Comparison of ENCODE assay signal across 8 mouse cellular contexts in the genomic region with DNA sequence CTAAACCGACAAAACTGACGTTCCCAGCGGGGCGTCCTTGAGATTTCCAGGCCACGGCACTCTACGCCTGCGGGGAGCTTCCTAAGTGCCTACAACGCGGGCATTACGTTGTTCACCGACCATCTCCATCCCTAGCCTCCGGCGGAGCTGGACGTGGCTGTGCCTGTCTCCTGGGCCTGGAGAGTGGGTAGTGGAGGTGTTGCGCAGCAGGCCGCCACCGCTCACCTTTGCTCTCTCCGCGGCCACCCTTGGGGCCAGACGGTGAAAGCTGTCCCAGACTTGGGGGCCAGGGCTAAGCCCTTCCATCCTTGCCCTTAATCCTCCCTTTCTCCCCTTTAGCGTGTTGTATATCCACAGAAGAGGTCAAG. TPM values are rescaled to one million over a fixed set of nuclear protein-coding genes. Genes with fewer than 3 reads are reported as not detected.
A peak's percentile ranks its signal among the peaks of the same experiment; 100 is the strongest.
DNase-seq lines count a peak whose midpoint lies in the region; ATAC-seq and TF ChIP-seq lines count a peak whose summit lies in the region.

No protein-coding gene starts in this region.

- WGBS in lung, embryonic 14.5 days = 1% methylated on average over 21 of the region's 21 CpGs
- 0% methylated on average over 21 of the region's 21 CpGs for WGBS in embryonic facial prominence, embryonic 11.5 days
- under 1% methylated on average over 21 of the region's 21 CpGs for WGBS in hindbrain, embryonic 16.5 days
- WGBS in midbrain, embryonic 12.5 days = under 1% methylated on average over 21 of the region's 21 CpGs

- 0 out of 2 replicates have a peak, but pooled peaks cover 5% of the 10 kb centered on the region for H3K36me3 ChIP-seq in lung, embryonic 14.5 days (ENCODE audit: insufficient read depth)
- H3K36me3 ChIP-seq in embryonic facial prominence, embryonic 11.5 days (replicated peaks; ENCODE audit: control insufficient read depth, insufficient read depth, low read depth, low read length) = no peaks in the 10 kb centered on the region
- H3K36me3 ChIP-seq in hindbrain, embryonic 16.5 days (ENCODE audit: control insufficient read depth, insufficient read depth, low read length) = no peaks in the 10 kb centered on the region
- H3K36me3 ChIP-seq in midbrain, embryonic 12.5 days = no peaks in the 10 kb centered on the region

- H3K4me3 ChIP-seq in lung, embryonic 14.5 days (ENCODE audit: low read depth, low read length) = peak overlapping the region; percentile 66
- H3K4me3 ChIP-seq in embryonic facial prominence, embryonic 11.5 days (ENCODE audit: low read depth, low read length) = peak overlapping the region; percentile 51
- H3K4me3 ChIP-seq in hindbrain, embryonic 16.5 days (ENCODE audit: low read length) = peak overlapping the region; percentile 76
- H3K4me3 ChIP-seq in midbrain, embryonic 12.5 days = peak overlapping the region; percentile 64

- peak overlapping the region; percentile 96 for H3K27ac ChIP-seq in lung, embryonic 14.5 days (ENCODE audit: low read depth)
- peak overlapping the region; percentile 80 for H3K27ac ChIP-seq in embryonic facial prominence, embryonic 11.5 days (replicated peaks; ENCODE audit: low read depth, low read length)
- H3K27ac ChIP-seq in hindbrain, embryonic 16.5 days (ENCODE audit: low read depth, low read length) = peak overlapping the region; percentile 96
- peak overlapping the region; percentile 94 for H3K27ac ChIP-seq in midbrain, embryonic 12.5 days (replicated peaks)

- H3K9me3 ChIP-seq in lung, embryonic 14.5 days (ENCODE audit: low read depth, low read length) = no peaks in the 10 kb centered on the region
- H3K9me3 ChIP-seq in embryonic facial prominence, embryonic 11.5 days (replicated peaks; ENCODE audit: control insufficient read depth, low read length) = no peaks in the 10 kb centered on the region
- no peaks in the 10 kb centered on the region for H3K9me3 ChIP-seq in hindbrain, embryonic 16.5 days (ENCODE audit: control insufficient read depth, low read length)
- H3K9me3 ChIP-seq in midbrain, embryonic 12.5 days = no peaks in the 10 kb centered on the region

- H3K4me2 ChIP-seq in lung, embryonic 14.5 days = peak overlapping the region; percentile 98
- H3K4me2 ChIP-seq in embryonic facial prominence, embryonic 11.5 days (ENCODE audit: low read depth, low read length) = peak overlapping the region; percentile 78
- H3K4me2 ChIP-seq in hindbrain, embryonic 16.5 days (ENCODE audit: low read length) = peak overlapping the region; percentile 99
- peak overlapping the region; percentile 97 for H3K4me2 ChIP-seq in midbrain, embryonic 12.5 days (replicated peaks)

- no peaks in the 10 kb centered on the region for H3K27me3 ChIP-seq in lung, embryonic 14.5 days (ENCODE audit: insufficient read depth, low read length)
- no peaks in the 10 kb centered on the region for H3K27me3 ChIP-seq in embryonic facial prominence, embryonic 11.5 days (ENCODE audit: control insufficient read depth, insufficient read depth, low read length)
- H3K27me3 ChIP-seq in hindbrain, embryonic 16.5 days (replicated peaks; ENCODE audit: control insufficient read depth, insufficient read depth, low read length) = no peaks in the 10 kb centered on the region
- no peaks in the 10 kb centered on the region for H3K27me3 ChIP-seq in midbrain, embryonic 12.5 days

- ATAC-seq in lung, embryonic 14.5 days (ENCODE audit: insufficient read depth) = peak; percentile 61
- peak; percentile 74 for ATAC-seq in embryonic facial prominence, embryonic 11.5 days (replicated peaks; ENCODE audit: insufficient number of reproducible peaks, low FRiP score, low TSS enrichment, low read depth)
- peak; percentile 75 for ATAC-seq in hindbrain, embryonic 16.5 days
- ATAC-seq in midbrain, embryonic 12.5 days (ENCODE audit: low FRiP score, low read depth) = peak; percentile 65

- TF ChIP-seq CTCF in lung, embryonic 14.5 days (IDR thresholded peaks at IDR 0.05; ENCODE audit: low read depth) = no peak

- H3K4me1 ChIP-seq in lung, embryonic 14.5 days (ENCODE audit: insufficient read depth) = no peaks in the 10 kb centered on the region
- no peaks in the 10 kb centered on the region for H3K4me1 ChIP-seq in embryonic facial prominence, embryonic 11.5 days (ENCODE audit: control insufficient read depth, insufficient read depth, low read length)
- peaks cover 5% of the 10 kb centered on the region for H3K4me1 ChIP-seq in hindbrain, embryonic 16.5 days (ENCODE audit: control insufficient read depth, insufficient read depth, low read depth, low read length)
- H3K4me1 ChIP-seq in midbrain, embryonic 12.5 days = peaks cover 6% of the 10 kb centered on the region; the same call in 1 of the 2 replicates

- DNase-seq in lung, embryonic 14.5 days = no peak
- DNase-seq in lung, adult 18-20 months = no peak
- no peak for DNase-seq in embryonic facial prominence, embryonic 11.5 days (ENCODE audit: low spot score)
- no peak for DNase-seq in embryo, embryonic 9.5 days (ENCODE audit: extremely low spot score)
- DNase-seq in urinary bladder, postnatal 14 days (ENCODE audit: low spot score) = no peak
- DNase-seq in frontal cortex, postnatal 25 days (ENCODE audit: low spot score in 2 of 2) = no peak

- peak overlapping the region; percentile 82 for H3K9ac ChIP-seq in lung, embryonic 14.5 days
- peak overlapping the region; percentile 63 for H3K9ac ChIP-seq in embryonic facial prominence, embryonic 11.5 days (replicated peaks; ENCODE audit: low read length)
- peak overlapping the region; percentile 95 for H3K9ac ChIP-seq in hindbrain, embryonic 16.5 days (ENCODE audit: low read depth, low read length)
- peak overlapping the region; percentile 77 for H3K9ac ChIP-seq in midbrain, embryonic 12.5 days (replicated peaks)

RNA-seq across cellular contexts. Expression of gene Acbd5, which starts 0.4 kb away (rescaled TPM):
- 21.2 and 24.6 TPM in 2 replicates for polyA plus RNA-seq in lung, embryonic 14.5 days (2014; fragmentation: Nextera tagmentation; extraction: Ambion mirVana)
- polyA plus RNA-seq in embryonic facial prominence, embryonic 11.5 days (2014; fragmentation: Nextera tagmentation; extraction: Ambion mirVana) = 26.1 and 27.4 TPM in 2 replicates
- 68.2 and 79.7 TPM in 2 replicates for polyA plus RNA-seq in hindbrain, embryonic 16.5 days (2015; fragmentation: Nextera tagmentation; extraction: Ambion mirVana)
- 63.6 and 69.3 TPM in 2 replicates for polyA plus RNA-seq in midbrain, embryonic 12.5 days (2016; fragmentation: Nextera tagmentation; extraction: Ambion mirVana)

RNA-seq across cellular contexts. Expression of gene Abi1, which starts 28.3 kb away (rescaled TPM):
- 43.5 and 46.5 TPM in 2 replicates for polyA plus RNA-seq in lung, embryonic 14.5 days (2014; fragmentation: Nextera tagmentation; extraction: Ambion mirVana)
- 41.4 and 42.3 TPM in 2 replicates for polyA plus RNA-seq in embryonic facial prominence, embryonic 11.5 days (2014; fragmentation: Nextera tagmentation; extraction: Ambion mirVana)
- polyA plus RNA-seq in hindbrain, embryonic 16.5 days (2015; fragmentation: Nextera tagmentation; extraction: Ambion mirVana) = 63.1 and 64.8 TPM in 2 replicates
- 43.7 and 45.7 TPM in 2 replicates for polyA plus RNA-seq in midbrain, embryonic 12.5 days (2016; fragmentation: Nextera tagmentation; extraction: Ambion mirVana)
